Comparison of ENCODE assay signal across 32 mouse cellular contexts in genomic region chr7:27081625-27082024, GRCm38 (mm10). TPM values are rescaled to one million over a fixed set of nuclear protein-coding genes. Genes with fewer than 3 reads are reported as not detected.
DNase-seq lines count a peak whose midpoint lies in the region; ATAC-seq and TF ChIP-seq lines count a peak whose summit lies in the region.
"Had no signal": no experiment of that assay in that cellular context is flagged by ENCODE, and none has a peak within 500 bp of the region (broad histone marks: within the 10 kb centered on the region; RNA-seq: fewer than 3 reads in every experiment).

No protein-coding gene starts in this region.

- no peak overlapping the region for H3K4me2 ChIP-seq in embryonic facial prominence, embryonic 12.5 days (replicated peaks)
- no peak overlapping the region for H3K4me2 ChIP-seq in limb, embryonic 12.5 days
- H3K4me2 ChIP-seq: heart, embryonic 15.5 days; hindbrain, embryonic 13.5 days; liver, embryonic 13.5 days; neural tube, embryonic 13.5 days; stomach, embryonic 15.5 days had no signal

- no peak overlapping the region for H3K4me3 ChIP-seq in embryonic facial prominence, embryonic 12.5 days
- no peak overlapping the region for H3K4me3 ChIP-seq in limb, embryonic 12.5 days (replicated peaks)
- no peak overlapping the region for H3K4me3 ChIP-seq in layer of hippocampus, adult 2 months
- H3K4me3 ChIP-seq: forebrain, embryonic 10.5 days; heart, embryonic 15.5 days; hindbrain, embryonic 13.5 days; liver, embryonic 13.5 days; megakaryocyte, embryonic 14.5 days; neural tube, embryonic 13.5 days; stomach, embryonic 15.5 days had no signal

- ATAC-seq in embryonic facial prominence, embryonic 12.5 days (ENCODE audit: insufficient number of reproducible peaks, insufficient read depth, low FRiP score, low TSS enrichment), result peak; percentile 15; the same call in 1 of the 2 replicates
- peak; percentile 93 for ATAC-seq in limb, embryonic 12.5 days (ENCODE audit: insufficient number of reproducible peaks, insufficient read depth, low FRiP score, low TSS enrichment, low read depth)
- ATAC-seq in megakaryocyte progenitor cell, adult 5-6 weeks (replicated peaks; ENCODE audit: poor library complexity), result no peak
- ATAC-seq: CD4-positive, CD25-positive, alpha-beta regulatory T cell, adult 4 months; forebrain, embryonic 16.5 days; inflammation-experienced regulatory T-cells, adult 6 months had no signal

- no peak overlapping the region for H3K27ac ChIP-seq in embryonic facial prominence, embryonic 12.5 days
- peak overlapping the region; percentile 66; the same call in 1 of the 2 replicates for H3K27ac ChIP-seq in limb, embryonic 12.5 days
- no peak overlapping the region for H3K27ac ChIP-seq in layer of hippocampus, adult 2 months
- H3K27ac ChIP-seq: forebrain, embryonic 10.5 days; heart, embryonic 15.5 days; hindbrain, embryonic 13.5 days; liver, embryonic 13.5 days; neural tube, embryonic 13.5 days; stomach, embryonic 15.5 days had no signal

- no peaks in the 10 kb centered on the region for H3K36me3 ChIP-seq in embryonic facial prominence, embryonic 12.5 days
- H3K36me3 ChIP-seq in limb, embryonic 12.5 days, result no peaks in the 10 kb centered on the region
- H3K36me3 ChIP-seq: forebrain, embryonic 10.5 days; heart, embryonic 15.5 days; hindbrain, embryonic 13.5 days; liver, embryonic 13.5 days; neural tube, embryonic 13.5 days; stomach, embryonic 15.5 days had no signal

- no peak overlapping the region for H3K9ac ChIP-seq in embryonic facial prominence, embryonic 12.5 days
- no peak overlapping the region for H3K9ac ChIP-seq in limb, embryonic 12.5 days (replicated peaks)
- H3K9ac ChIP-seq: heart, embryonic 15.5 days; hindbrain, embryonic 13.5 days; liver, embryonic 13.5 days; neural tube, embryonic 13.5 days; stomach, embryonic 15.5 days had no signal

- 0 out of 2 replicates have a peak, but pooled peaks cover 4% of the 10 kb centered on the region for H3K9me3 ChIP-seq in embryonic facial prominence, embryonic 12.5 days
- H3K9me3 ChIP-seq in limb, embryonic 12.5 days, result no peaks in the 10 kb centered on the region
- H3K9me3 ChIP-seq: heart, embryonic 15.5 days; hindbrain, embryonic 13.5 days; liver, embryonic 13.5 days; megakaryocyte, embryonic 14.5 days; stomach, embryonic 15.5 days had no signal

- 45% methylated on average over 2 of the region's 2 CpGs for WGBS in embryonic facial prominence, embryonic 12.5 days
- WGBS in limb, embryonic 12.5 days, result 35% methylated on average over 2 of the region's 2 CpGs

- H3K27me3 ChIP-seq in embryonic facial prominence, embryonic 12.5 days, result no peaks in the 10 kb centered on the region
- H3K27me3 ChIP-seq in limb, embryonic 12.5 days, result no peaks in the 10 kb centered on the region
- H3K27me3 ChIP-seq: heart, embryonic 15.5 days; hindbrain, embryonic 13.5 days; liver, embryonic 13.5 days; megakaryocyte, embryonic 14.5 days; neural tube, embryonic 13.5 days; stomach, embryonic 15.5 days had no signal

- peak; percentile 5 for DNase-seq in kidney, adult 9 months
- no peak for DNase-seq in kidney, postnatal 14 days
- DNase-seq in NIH3T3 (ENCODE audit: low read depth), result peak; percentile 27
- DNase-seq in lung, postnatal 25 days (ENCODE audit: low spot score), result no peak
- DNase-seq in layer of hippocampus, adult 2 months (ENCODE audit: low spot score in 2 of 2), result no peak
- DNase-seq: adrenal gland, adult 2 months; cerebellum, adult 11 months; cerebellum, adult 9-11 months; heart, postnatal 36 days; kidney, adult 18-20 months; liver, embryonic 13.5 days; lung, adult 2 months; lung, postnatal 14 days; midbrain, embryonic 14.5 days; right cerebral cortex, postnatal 4 days; thymus, postnatal 36 days had no signal

- H3K4me1 ChIP-seq in embryonic facial prominence, embryonic 12.5 days, result no peaks in the 10 kb centered on the region
- H3K4me1 ChIP-seq in limb, embryonic 12.5 days (replicated peaks), result no peaks in the 10 kb centered on the region
- H3K4me1 ChIP-seq: forebrain, embryonic 10.5 days; heart, embryonic 15.5 days; hindbrain, embryonic 13.5 days; liver, embryonic 13.5 days; megakaryocyte, embryonic 14.5 days; neural tube, embryonic 13.5 days; stomach, embryonic 15.5 days had no signal

- no peak for TF ChIP-seq CTCF in layer of hippocampus, adult 2 months (conservative IDR thresholded peaks at IDR 0.05)

RNA-seq across cellular contexts. Expression of gene Cyp2f2, which starts 38.1 kb away (rescaled TPM):
- 0.63 TPM in 1 of 2 replicates, not detected in the other for polyA plus RNA-seq in embryonic facial prominence, embryonic 12.5 days (2016; fragmentation: Nextera tagmentation; extraction: Ambion mirVana)
- not detected in 2 replicates for polyA plus RNA-seq in limb, embryonic 12.5 days (2016; fragmentation: Nextera tagmentation; extraction: Ambion mirVana)
- not detected in 2 replicates for total RNA-seq in megakaryocyte progenitor cell, adult 5-6 weeks (2015)
- total RNA-seq in megakaryocyte progenitor cell, adult 5-6 weeks (2017), result not detected in 2 replicates
- total RNA-seq in layer of hippocampus, adult 2 months (2021), result under 1 TPM in 1 of 2 experiments, not detected in 1; 0.41 TPM
- total RNA-seq: common myeloid progenitor, adult 5-6 weeks; left cerebral cortex, adult 18-20 months had no signal
- polyA plus RNA-seq: CD4-positive, CD25-positive, alpha-beta regulatory T cell, adult 4 months; forebrain, embryonic 10.5 days; forebrain, embryonic 16.5 days; inflammation-experienced regulatory T-cells, adult 6 months; midbrain, embryonic 14.5 days; neural tube, embryonic 13.5 days had no signal

RNA-seq across cellular contexts. Expression of gene Cyp2a12, which starts 52.7 kb away (rescaled TPM):
- not detected in 2 replicates for polyA plus RNA-seq in embryonic facial prominence, embryonic 12.5 days (2016; fragmentation: Nextera tagmentation; extraction: Ambion mirVana)
- polyA plus RNA-seq in limb, embryonic 12.5 days (2016; fragmentation: Nextera tagmentation; extraction: Ambion mirVana), result not detected in 2 replicates
- total RNA-seq in megakaryocyte progenitor cell, adult 5-6 weeks (2015), result not detected in 2 replicates
- total RNA-seq in megakaryocyte progenitor cell, adult 5-6 weeks (2017), result not detected in 2 replicates
- total RNA-seq in layer of hippocampus, adult 2 months (2021), result not detected
- total RNA-seq: common myeloid progenitor, adult 5-6 weeks; heart, postnatal 36 days; left cerebral cortex, adult 18-20 months; left cerebral cortex, postnatal 25 days had no signal
- polyA plus RNA-seq: CD4-positive, CD25-positive, alpha-beta regulatory T cell, adult 4 months; forebrain, embryonic 10.5 days; forebrain, embryonic 16.5 days; gonadal fat pad, adult 2 months; heart, embryonic 15.5 days; hindbrain, embryonic 13.5 days; inflammation-experienced regulatory T-cells, adult 6 months; midbrain, embryonic 14.5 days; neural tube, embryonic 13.5 days had no signal

Comparison
In these comparisons a context has a peak if more than half of its experiments do, and no peak if none do; other contexts are left out.
1. DNase-seq: peak in kidney, adult 9 months (single experiment) and NIH3T3 (single experiment); none in kidney, postnatal 14 days (single experiment), lung, postnatal 25 days (single experiment) and layer of hippocampus, adult 2 months (0 of 2).